Mouse (Mus musculus) kidney, postnatal 25 days (tissue): ENCODE measurements around the gene Ubtd2.

Experiments used
- DNase-seq, 2 experiments: peaks; one replicate each; pipeline ENCODE4 v3.0.0; 2021; ENCODE audit warnings: mixed read lengths in 2 of 2

Gene Ubtd2

DNA sequence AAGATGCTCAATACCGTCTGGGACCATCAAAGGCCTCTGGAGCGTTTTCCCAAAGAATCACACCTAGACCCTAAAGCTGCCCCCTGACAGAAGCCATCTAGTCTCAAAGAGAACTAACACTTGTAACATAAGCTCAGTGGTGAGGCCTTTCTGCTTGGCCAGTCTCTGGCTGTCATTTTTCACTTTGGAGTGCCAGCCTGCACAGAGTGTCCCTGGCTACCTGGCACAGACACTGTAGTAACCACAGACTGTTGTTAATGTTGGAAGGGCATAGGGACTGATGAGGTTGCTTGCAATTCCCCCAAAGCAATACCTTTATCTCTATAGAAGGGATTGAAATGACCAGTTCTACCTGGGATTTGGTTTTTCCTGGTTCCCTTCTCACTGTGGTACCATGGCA lies 66.1 kb downstream of the Ubtd2 start:
- no peak for DNase-seq

DNA sequence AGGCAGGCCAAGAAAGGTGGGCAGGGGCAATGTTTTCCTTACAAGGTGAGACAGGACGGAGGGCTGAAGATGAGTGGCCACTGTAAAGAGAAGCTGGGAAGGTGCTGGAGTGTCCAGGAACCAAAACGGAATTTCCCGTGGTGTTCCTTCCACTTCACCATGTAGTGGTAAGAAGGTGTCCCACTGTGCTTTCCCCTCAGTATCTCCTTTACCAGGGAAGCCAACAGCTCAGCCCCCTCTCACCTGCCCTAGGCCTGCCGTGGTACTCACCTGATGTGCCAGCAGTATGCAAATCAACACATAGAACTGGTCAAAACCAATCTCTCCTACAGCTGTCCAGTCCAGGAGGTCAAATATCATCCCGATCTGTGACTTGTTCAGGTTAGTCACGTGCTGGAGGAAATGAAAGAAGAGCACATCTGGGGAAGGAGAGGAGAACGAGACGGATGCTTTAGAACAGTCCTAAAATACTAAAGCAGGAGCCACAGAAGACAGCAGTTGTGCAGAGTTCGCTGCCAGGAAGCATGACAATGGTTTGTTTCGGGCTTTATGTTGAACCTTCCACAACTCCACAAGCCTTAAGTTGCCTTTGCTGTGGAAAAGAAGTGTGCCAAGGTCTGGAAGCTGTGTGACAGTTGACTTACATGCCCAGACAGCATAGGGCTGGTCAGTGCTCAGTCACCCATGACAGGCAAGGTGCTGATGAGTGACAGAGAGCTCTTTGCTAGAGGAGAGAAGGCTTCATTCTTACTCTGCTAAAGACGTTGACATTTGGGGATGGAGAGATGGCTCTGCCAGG lies 69.2 kb downstream of the Ubtd2 start:
- no peak for DNase-seq

DNA sequence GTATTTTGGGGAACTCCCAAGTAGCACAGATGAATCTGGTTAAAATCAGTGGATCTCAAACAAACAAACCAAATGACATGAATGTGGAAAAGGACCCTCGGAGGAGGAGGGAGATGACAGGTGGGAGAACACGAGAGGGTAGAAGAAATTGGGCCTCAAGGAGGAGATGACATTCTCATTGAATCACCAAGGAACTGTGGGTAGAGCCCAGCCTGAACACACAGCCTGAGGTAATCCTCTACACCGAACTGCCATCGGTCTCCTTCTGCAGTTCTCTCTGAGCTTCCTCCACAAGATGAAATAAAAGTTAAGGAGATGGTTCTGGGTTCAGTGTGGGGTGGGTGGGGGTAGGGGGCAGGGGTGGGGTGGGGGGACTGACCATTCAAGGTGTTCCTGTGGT lies 71.8 kb downstream of the Ubtd2 start:
- DNase-seq, result no peak

DNA sequence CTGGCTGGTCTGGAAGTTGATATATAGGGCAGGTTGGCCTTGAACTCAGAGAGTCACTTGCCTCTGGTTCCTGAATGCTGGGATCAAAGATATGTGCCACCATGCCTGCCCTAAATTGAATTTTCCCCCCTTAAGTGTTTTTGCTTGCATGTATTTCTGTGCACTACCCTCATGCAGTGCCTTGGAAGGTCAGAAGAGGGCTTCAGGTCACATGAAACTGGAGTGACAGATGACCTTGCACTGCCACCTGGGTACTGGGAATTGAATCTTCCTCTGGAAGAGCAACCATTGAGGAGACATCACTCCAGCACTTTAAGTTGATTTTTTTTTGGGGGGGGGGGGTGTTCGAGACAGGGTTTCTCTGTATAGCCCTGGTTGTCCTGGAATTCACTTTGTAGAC lies 75.0 kb downstream of the Ubtd2 start:
- no peak for DNase-seq

DNA sequence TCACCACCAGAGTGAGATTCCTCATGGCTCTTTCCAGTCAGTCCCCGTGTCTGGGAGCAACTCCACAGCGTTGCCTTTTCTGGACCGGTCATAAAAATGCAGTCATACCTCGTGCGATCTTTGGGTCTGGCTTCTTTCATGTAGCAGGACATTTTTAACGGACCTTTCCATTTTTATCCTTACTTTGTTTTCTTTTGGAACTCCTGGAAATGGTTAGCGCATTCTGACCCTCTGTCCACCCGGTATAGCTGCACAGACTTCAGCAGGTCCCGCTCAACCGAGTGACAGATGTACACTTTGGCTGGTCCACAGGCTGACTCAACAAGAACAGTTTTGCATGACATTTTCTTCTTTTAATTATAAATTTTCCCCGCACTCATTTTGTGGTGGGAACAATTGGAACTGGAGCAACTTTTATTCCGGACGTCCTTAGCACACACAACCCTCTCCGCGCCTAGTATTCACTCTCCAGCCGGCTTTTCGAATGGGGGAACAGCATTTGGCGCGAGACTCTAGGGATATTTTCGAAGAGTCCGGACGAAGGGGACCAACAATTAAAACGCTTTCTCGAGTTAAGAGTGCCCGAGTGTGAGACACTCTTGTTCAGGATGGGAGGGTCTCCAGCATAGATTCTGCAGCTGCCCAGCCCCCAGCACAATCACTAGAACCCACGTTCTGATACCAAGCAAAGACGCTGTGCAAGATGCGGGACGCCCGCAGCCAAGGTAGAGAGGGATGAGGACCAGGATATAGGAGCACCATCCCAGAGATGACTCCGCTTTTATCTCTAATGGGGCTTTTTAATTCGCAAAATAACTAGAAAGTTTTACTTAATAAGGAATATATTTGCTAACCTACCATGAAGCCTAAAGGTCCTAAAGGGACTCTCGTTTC lies 76.9 kb downstream of the Ubtd2 start, which contains the start of gene Efcab9:
Gene Efcab9, minus strand, starts transcription at position 211 of the 894 bp plus-strand sequence.
- no peak for DNase-seq

DNA sequence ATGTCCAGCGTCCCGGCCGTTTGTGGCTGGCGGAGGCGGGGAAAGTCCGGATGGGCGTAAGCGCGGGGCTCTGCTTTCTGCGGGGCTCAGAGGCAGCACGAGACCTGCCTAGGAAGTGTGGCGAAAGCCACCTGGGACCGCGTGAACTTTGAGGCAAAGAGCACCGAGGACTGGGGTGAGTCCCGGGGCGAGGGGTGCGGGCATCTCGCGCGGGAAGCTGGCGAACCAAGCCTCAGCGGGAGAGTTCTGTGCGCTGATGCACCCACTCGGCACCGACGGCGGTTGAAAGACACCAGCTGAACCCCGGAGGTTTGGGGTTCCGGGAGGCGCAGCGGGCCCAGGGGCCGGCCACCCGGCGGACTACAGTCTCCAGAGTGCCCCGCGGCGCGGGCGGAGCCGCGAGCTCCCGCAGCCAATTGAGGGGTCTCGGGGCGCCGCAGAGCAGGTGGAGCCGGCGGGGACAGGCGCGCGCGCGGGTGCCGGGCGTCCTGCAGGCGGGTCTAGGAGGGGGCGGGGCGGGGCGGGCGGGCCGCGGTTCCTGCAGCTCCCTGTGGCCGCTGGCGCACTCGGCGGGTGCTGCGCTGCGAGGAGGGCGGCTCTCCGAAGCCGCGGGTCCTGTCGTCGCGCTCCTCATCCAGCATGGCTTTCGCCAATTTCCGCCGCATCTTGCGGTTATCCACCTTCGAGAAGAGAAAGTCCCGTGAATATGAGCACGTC lies 77.8 kb downstream of the Ubtd2 start, which contains the start of gene Stk10:
Gene Stk10, plus strand, starts transcription at position 541 of the 717 bp plus-strand sequence.
- peak; percentile 90 to 97 for DNase-seq

DNA sequence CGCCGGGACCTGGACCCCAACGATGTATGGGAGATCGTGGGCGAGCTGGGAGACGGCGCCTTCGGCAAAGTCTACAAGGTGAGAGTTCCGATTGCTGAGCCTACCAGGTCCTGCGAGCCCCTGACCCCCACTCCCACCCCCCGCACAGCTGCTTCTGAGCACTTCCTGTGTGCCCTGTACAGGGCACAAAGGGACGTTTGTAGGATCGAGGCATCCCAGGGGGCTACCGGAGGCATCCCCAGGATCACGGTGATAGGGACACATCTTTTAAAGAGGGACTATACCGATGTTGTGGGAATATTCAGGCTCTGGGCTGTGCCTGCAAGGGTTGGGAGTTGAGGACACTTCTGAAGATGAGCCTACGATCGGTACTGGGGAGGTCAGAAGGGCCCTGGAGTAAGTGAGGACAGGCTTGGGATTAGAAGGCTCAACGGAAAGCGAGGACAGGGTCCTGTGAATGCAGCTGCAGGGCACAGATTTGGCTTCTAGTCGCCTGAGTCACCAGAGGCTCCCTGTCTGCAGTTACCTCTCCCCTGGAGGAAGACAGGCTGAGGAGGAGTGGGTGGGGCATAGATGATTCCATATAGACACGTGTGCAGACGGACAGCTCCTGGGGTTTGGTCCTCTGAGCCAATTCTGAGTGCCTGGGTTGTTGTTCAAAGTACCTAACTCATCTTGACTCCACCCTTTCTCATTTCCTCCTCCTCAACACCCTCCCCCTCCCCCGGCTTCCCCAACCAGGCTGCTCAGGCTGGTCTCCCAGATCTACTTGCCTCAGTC lies 78.5 kb downstream of the Ubtd2 start:
- peak; percentile 60 to 69 for DNase-seq

DNA sequence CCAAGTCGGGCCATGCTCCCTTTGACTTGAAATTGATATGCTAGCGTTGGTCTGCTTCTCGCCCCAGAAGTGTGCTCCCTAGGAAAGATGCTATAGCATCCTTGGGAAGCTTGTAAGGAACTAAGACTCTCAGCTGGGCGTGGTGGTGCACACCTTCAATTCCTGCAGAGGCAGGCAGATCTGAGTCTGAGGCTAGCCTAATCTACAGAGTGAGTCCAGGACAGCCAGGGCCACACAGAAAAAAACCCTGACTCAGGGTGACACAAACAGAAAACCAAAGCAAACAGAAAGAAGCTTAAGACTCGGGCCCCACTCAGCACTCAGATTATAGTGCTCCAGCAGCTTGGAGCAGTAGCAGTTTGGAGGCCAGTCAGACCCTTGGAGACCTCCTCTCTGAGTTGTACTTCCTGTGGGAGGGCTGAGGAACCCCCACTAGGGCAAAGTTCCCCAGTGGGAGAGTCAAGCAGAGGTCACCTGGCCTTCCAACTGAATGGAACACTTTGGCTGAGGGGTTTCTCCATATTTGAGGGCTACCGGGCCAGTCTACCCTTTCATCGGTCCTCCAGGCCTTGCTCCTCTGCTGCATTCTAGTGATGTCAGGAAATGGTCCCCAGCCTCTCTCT lies 79.4 kb downstream of the Ubtd2 start:
- DNase-seq, result no peak

DNA sequence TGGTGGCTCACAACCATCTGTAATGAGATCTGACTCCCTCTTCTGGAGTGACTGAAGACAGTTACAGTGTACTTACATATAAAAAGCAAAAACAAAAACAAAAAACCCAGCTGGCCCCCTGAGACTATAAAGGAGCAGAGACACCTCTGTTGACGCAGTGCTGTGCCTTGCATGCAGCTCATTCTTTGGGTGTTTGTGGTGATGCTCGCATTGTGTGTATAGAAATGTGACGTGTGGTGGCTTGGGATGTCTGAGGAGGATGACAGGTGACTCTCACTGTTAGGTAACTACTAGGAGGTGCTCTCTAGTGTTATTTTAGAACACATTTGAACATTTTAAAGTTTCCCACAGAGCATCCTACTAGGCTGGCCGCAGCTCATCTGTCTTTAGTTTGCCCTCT lies 80.5 kb downstream of the Ubtd2 start:
- DNase-seq, result no peak

DNA sequence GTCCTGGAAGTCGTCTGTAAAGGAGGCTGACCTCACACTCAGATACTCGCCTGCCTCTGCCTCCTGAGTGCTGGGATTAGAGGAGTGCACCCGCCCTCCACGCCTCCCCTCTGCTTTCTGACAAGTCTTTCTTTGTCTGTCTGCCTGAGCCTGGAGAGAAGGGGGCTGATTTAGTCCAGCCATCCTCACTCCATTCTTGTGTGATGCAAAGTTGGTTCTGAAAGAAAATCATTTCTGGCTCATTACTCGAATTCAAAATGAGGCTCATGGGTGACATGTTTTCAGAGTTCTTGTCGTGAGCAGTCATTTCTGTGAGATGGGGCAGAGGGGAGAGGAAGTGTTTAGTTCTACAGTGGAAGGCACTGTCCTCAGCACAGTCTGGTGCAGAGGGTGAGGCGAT lies 81.8 kb downstream of the Ubtd2 start:
- DNase-seq, result no peak

DNA sequence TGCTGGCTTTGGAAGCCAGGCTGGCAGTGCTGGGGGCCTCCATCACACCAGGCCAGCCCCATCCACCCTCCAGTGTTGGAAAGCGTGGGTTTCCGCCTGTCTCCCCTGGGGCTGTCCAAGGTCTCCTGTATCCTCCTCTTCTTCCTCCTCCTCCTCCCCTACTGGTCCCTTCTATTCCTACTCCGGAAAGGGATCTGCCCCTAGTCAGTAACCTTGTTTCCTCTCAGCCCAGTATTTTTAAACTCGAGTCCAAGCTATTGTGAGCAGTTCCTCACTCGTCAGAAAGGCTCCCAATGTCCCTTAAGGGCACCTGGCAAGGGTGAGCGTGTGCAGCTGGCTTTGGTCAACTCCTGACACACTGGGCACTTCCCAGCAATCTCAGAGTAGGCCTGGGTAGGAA lies 83.3 kb downstream of the Ubtd2 start:
- DNase-seq, result peak; percentile 60 to 74

DNA sequence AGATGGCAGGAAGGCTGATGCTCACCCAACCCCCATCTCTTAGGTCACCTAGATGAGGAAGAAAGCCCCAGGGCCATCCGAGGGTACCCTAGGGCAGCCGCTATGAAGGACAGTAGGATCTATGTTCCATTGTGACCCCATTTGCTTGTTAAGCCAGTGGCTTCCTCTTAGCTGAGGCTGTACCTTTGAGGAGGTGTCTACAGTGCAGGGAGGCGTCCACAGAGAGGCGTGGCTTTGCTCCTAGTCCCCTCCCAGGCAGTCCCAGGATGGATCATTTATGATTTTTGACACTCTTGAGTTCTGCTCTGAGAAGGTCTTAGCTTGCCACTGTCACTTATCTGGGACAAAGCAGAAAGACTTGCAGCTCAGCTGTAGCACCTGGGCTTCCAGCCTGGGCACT lies 83.7 kb downstream of the Ubtd2 start:
- DNase-seq, result no peak

DNA sequence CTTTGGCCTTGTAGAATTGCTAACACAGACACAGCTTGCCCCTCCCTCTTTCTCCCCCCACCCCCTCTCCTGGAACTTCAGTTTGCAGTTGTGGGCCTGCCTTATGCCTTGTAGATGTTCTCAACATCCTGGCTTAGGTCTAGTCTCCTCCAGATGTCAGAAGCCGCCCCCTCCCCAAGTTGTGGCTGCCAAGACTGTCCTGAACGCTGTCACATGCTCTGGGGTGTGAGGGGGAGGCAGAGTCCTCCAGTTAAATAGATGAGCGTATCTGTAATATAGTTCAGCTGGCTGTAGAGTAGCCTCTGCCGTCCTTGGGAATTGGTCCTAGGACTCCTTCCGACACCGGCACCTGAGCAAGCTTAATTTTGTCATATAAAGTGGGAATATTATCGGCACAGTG lies 84.5 kb downstream of the Ubtd2 start:
- DNase-seq, result peak in 1 of 2 experiments; percentile 22

DNA sequence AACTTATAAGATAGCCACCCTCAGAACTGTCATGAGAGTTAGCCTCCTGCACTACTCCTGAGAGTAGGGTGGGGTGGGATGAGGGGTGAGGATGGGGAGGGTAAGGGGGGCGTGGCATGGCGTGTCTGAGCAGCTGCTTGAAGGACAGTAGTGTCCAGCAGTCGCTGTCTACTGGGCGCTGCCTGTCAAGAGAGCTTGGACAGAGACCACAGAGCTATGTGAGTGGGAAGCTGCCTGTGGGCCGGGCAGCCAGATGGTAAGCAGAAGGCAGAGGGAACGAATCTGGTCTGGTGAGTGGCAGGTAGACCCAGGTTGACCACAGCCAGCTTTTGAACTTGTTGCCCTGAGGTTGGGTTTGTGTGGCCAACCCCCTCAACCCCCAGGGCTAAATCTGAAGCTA lies 85.3 kb downstream of the Ubtd2 start:
- peak in 1 of 2 experiments; percentile 21 for DNase-seq

DNA sequence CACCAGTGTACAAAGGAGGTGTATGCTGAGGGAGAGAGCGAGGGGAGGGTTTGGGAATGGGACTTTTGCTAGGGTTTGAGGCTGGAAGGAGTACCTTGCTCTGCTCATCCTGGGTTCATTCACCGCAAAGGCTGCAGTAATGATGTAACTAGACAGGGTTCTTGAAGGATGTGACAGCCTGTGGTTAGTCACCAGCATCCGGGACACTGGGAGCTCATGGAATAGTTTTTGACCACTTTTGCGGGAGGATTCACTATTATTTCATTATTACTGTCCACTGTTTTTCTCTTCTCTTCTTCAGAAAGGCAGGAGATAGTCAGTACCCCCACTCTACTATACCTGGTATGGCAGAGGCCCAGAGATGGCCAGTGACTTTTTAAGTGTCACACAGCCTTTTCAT lies 87.0 kb downstream of the Ubtd2 start:
- no peak for DNase-seq

DNA sequence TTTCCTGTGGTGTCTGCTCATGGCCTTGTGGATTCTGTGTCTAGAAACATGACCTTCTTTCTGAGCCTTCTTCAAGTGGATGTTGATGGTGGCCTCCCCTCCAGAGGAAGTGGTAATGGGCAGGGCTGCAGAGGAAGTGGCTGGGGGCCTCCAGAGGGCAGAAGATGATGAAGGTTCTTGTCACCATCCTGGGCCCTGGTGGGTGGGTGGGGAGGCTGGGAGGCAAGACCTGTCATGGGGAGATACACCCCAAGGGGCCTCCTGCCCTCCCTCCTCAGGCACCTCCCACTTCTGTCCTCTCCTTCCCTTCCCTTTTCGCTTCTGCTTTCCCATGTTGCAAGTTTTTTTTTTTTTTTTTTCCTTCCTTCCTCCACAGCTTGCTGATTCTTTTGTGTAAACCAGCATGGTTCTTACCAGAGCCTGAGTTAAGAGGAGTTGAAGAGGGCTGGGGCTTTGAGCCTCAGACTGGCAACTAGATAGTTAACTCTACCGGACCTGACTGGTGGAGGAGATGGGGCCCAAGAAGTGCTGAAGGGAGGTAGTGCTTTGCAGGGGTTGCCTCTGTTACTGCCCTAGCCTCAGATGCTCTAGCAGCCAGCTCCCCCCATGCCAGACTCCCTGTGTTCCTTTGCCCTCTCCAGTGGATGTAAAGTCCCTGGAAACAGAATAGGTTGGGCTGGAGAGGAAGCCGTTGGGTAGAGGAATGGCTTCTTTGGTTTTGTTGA lies 87.7 kb downstream of the Ubtd2 start:
- DNase-seq, result peak in 1 of 2 experiments; percentile 49

DNA sequence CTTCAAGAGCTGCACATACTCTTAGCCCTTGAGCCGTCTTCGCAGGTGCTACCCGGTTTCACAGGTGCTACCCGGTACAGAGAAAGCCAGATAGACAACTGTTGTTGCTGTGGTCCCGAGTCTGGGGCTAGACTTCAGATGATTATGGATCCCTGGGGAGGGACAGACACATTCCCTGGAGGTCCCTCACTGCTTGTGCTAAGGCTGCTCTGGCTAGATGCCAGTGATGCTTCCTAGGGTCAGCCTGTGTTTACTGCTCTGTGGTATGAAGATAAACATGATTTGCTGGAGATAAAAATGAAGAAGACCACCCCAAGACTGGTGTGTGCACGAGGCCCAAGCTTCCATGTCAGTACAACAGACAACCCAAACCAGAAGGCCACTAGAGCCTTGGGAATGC lies 88.9 kb downstream of the Ubtd2 start:
- peak; percentile 62 to 65 for DNase-seq

DNA sequence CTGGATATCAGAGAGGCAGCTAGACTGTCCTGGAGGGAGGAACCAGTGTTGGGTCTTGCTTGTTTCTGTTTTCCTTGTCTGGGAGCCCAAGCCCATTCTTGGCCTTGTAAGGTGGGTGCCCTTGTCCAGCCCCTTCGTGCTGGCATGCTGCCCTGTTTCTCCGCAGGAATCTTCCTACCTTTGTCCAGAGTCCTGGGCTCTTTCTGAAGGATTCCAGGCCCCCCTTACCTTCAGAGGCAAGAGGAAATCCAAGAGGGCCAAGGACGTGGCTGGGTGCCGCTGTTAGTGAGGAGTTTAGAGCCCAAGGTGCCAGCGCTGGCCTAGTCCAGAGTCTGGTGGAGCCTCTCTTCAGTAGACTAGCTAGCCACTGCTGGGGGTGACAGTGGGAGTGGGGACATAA lies 89.3 kb downstream of the Ubtd2 start:
- DNase-seq, result no peak

DNA sequence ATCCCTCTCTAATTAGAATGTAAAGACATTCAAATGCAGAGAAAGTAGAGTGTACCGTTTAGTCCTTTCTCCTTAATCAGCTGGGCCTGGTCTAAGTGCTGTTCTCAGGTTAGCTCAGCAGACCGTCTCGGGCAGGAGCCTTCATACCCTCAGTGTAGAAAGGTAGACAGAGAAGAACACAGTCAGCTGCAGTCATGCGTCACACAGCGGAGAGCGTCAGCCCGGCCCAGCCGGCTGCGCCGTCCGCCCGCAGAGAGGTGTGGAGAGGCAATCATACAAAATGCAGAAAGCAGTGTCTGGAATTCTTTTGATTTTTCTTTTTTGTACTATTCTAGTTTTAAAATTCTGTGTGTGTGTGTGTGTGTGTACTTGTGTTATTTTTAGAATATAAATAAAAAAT lies 90.4 kb downstream of the Ubtd2 start:
- no peak for DNase-seq

DNA sequence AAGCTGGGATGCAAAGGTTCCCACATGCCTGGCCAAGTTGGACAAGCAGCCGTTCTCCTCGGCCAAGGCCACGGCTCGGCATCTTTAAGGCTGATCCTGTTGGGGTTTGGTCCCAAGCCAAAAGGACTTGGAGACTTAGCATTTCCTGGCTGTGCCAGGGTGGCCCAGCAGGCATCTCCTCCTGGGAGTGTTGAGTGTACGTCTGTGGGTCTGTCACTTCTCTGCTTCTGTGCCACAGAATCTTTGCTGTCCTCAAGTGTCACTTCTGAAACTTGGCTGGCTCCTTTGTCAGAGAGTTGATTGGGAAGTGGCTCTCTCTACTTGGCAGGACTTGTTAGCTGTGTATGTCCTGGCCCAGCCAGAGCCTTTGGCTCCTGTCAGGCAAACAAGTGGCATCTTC lies 91.3 kb downstream of the Ubtd2 start:
- peak; percentile 33 to 61 for DNase-seq

DNA sequence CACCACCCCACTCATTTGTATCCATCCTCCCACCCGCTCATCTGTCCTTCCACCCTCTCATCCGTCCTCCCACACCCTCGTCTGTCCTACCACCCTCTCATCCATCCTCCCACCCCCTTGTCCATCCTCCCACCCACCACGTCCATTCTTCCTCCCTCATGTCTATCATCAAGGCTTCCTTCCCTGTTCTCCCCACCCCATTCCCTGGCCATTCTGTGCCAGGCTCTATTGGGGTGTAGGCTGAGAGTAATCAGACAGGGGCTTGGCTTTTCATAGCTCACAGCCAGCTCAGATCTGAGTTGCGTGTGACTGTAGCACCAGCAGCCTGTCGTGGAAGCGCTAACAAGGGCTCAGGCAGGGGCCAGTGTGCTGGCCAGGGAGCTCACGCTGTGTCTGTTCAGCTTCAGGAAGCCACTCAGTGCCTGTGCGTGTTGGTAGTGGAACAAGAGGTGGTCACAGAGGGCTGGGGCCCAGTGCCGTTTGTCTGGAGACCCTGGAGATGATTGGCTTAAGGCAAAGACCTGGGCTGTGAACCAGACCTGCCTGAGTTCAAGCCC lies 92.3 kb downstream of the Ubtd2 start:
- no peak for DNase-seq
